Mouse (Mus musculus) embryonic facial prominence, embryonic 14.5 days (tissue): ENCODE results near the gene Hist1h1d. TPM values are rescaled to one million over a fixed set of nuclear protein-coding genes. Genes with fewer than 3 reads are reported as not detected.

Experiments used
- ATAC-seq: fragments of 200-750 bp; cut with Nextera tagmentation; 2 replicates; pipeline ENCODE4 v1.8.0; 2017; ENCODE audit warnings: low read depth, moderate number of reproducible peaks, moderate TSS enrichment
- DNase-seq: peaks from one replicate; pipeline ENCODE4 v3.0.0-alpha.2; 2015; ENCODE audit warnings: low spot score
- H3K27ac ChIP-seq: fragments of 300-500 bp; sonication (generic); replicated peaks from 2 replicates; pipeline ENCODE4 v1.5.1; 2014; ENCODE audit warnings: low read depth, mild to moderate bottlenecking, low read length, moderate library complexity
- H3K27me3 ChIP-seq: fragments of 300-500 bp; sonication (generic); replicated peaks from 2 replicates; pipeline ENCODE4 v1.6.1; 2014; ENCODE audit warnings: low read length; ENCODE audit not compliant: control insufficient read depth, insufficient read depth
- H3K36me3 ChIP-seq: fragments of 300-500 bp; sonication (generic); 2 replicates; pipeline ENCODE4 v1.6.1; 2014; ENCODE audit warnings: low read length, mixed read lengths; ENCODE audit not compliant: control insufficient read depth, insufficient read depth
- H3K4me1 ChIP-seq: fragments of 300-500 bp; sonication (generic); 2 replicates; pipeline ENCODE4 v1.6.1; 2014; ENCODE audit warnings: antibody characterized with exemption, low read length; ENCODE audit not compliant: control insufficient read depth, insufficient read depth
- H3K4me2 ChIP-seq: fragments of 300-500 bp; sonication (generic); 2 replicates; pipeline ENCODE4 v1.6.1; 2014; ENCODE audit warnings: low read depth, mild to moderate bottlenecking, low read length, moderate library complexity, mixed read lengths
- H3K4me3 ChIP-seq: fragments of 300-500 bp; sonication (generic); 2 replicates; pipeline ENCODE4 v1.5.1; 2014; ENCODE audit warnings: low read depth, mild to moderate bottlenecking, low read length
- H3K9ac ChIP-seq: fragments of 300-500 bp; sonication (generic); 2 replicates; pipeline ENCODE4 v1.6.1; 2014; ENCODE audit warnings: low read depth, mild to moderate bottlenecking, low read length, moderate library complexity, mixed read lengths
- H3K9me3 ChIP-seq: fragments of 300-500 bp; sonication (generic); 2 replicates; pipeline ENCODE4 v1.6.1; 2016; ENCODE audit warnings: low read length; ENCODE audit not compliant: control insufficient read depth
- WGBS: fragments of 180-500 bp; shearing (Covaris S2); extraction: QIAGEN DNeasy Blood & Tissue Kit; methylation state at CpG from one replicate; pipeline ENCODE4 v1.1.7; 2014; 5-methylcytosine and 5-hydroxymethylcytosine counted together
- polyA plus RNA-seq: library from polyadenylated mRNA; unstranded; fragments of >200 nt; fragmentation: Nextera tagmentation; extraction: Ambion mirVana; gene quantifications from 2 replicates; pipeline ENCODE4 v1.2.1, GENCODE M21; 2014

Gene Hist1h1d
- polyA plus RNA-seq, 1 experiment from 2014 or later, result 0.60 TPM

DNA sequence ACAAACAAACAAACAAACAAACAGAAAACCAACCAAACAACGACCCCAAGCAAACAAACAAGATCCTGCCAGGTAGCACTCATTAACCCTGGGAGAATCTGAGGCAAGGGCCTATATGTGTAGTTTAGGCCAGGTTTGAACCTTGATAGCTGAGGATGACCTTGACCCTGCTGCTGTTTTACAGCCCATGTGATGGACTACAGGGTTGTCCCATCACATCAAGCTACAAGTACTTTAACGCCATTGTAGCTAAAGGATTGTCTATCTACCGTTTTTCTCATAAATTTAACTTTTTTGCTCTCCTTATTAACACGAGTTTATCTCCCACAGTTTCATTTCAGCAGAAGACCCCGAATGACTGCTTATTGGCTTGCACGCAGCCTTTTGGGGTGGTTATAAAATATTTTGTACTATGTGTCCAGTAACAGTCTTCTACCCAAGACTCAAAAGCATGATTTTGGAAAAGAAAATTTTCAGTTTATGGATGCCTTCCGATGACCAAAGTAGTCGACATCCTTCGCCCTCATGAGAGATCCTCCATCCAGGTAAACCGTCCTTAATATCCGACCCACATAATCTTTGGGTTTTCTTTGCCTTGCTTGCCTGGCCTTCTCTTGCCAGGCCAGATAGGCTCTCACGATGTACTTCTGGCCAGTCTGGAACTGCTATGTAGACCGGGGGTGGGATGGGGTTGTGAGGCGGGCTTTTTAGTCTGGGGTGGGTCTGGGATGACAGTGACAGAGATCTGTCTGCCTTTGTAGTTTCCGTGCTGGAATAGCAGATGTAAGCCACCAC, 37.0 kb upstream of the Hist1h1d start:
- no peak for ATAC-seq
- peak overlapping the region; percentile 59 for H3K4me2 ChIP-seq
- no peaks in the 10 kb centered on the region for H3K4me1 ChIP-seq
- H3K27ac ChIP-seq, result no peak overlapping the region
- 50% methylated on average over 15 of the region's 15 CpGs for WGBS
- H3K9me3 ChIP-seq, result no peaks in the 10 kb centered on the region
- H3K27me3 ChIP-seq, result no peaks in the 10 kb centered on the region
- H3K9ac ChIP-seq, result peak overlapping the region; percentile 48; the same call in 1 of the 2 replicates
- no peak for DNase-seq
- H3K4me3 ChIP-seq, result peak overlapping the region; percentile 59
- H3K36me3 ChIP-seq, result no peaks in the 10 kb centered on the region

DNA sequence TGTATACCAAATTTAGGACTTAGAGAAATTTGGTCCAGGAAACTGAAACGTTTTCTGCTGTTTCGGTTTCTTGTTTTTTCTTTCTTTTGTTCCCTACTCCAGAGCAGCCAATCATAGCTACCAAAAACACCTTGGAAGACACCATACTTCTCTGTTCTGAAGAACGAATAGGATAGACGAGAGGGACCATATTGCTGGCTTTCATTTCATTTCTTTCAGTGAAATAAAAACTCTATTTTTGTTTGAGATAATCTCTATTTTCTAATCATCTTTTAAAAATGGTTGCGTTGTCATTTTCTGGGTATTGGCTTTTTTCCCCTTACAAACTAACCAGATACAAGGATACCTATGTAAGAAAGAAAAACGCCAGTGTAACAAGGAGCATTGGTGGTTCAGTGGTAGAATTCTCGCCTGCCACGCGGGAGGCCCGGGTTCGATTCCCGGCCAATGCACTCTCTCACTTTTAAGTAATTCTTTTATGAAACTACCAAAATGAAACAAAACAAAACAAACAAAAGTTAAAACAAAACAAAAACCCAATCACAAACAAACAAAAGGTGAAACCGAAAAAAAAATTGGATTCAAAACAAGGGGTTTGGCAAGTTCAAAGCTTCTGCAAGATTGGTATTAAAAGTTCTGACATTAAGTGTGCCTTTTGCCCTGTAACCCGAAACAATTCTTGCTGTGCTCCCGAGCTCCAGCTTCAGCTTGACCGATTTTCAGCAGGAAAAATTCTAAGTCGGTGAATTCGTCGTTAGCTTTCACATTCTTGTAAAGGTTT, 36.0 kb upstream of the Hist1h1d start:
- H3K27me3 ChIP-seq, result no peaks in the 10 kb centered on the region
- ATAC-seq (peak; percentile 72), DNase-seq (peak; percentile 79)
- no peaks in the 10 kb centered on the region for H3K4me1 ChIP-seq
- H3K4me3 ChIP-seq, result peak overlapping the region; percentile 59
- H3K36me3 ChIP-seq, result no peaks in the 10 kb centered on the region
- peak overlapping the region; percentile 95 for H3K4me2 ChIP-seq
- no peaks in the 10 kb centered on the region for H3K9me3 ChIP-seq
- peak overlapping the region; percentile 81 for H3K27ac ChIP-seq
- peak overlapping the region; percentile 62 for H3K9ac ChIP-seq
- WGBS, result under 1% methylated on average over 19 of the region's 19 CpGs

DNA sequence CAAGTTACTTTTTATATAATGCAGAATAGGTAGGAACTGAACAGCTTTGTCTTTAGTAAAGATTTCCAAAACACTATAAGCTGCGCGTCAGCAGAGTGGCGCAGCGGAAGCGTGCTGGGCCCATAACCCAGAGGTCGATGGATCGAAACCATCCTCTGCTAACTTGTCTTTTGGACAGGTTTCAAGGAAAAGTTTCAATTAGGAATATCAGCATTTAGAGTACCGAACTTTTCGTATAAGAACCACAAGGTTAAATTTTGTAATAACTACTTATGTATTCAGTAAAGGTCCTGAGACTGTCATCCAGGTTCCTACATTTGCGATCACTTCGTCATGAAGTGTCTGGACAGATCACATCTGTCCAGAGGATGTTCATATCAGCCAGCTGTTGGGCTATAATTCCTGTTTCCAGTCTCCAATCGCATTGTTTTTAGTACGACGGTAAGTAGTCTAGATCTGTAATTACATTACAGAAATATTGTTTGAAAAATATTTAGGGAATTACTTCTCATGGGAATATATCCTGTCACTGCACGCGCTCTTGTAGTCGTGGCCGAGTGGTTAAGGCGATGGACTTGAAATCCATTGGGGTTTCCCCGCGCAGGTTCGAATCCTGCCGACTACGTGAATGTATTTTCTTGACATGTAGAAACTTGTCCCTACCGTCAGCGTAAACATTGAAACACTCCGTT, 35.3 kb upstream of the Hist1h1d start:
- H3K9ac ChIP-seq, result peak overlapping the region; percentile 62
- H3K27ac ChIP-seq, result peak overlapping the region; percentile 81
- H3K4me1 ChIP-seq, result no peaks in the 10 kb centered on the region
- ATAC-seq (peak; percentile 91), DNase-seq (peak; percentile 89)
- H3K4me2 ChIP-seq, result peak overlapping the region; percentile 95
- whole genome bisulfite sequencing, result under 1% methylated on average over 27 of the region's 27 CpGs
- H3K27me3 ChIP-seq, result no peaks in the 10 kb centered on the region
- no peaks in the 10 kb centered on the region for H3K9me3 ChIP-seq
- no peaks in the 10 kb centered on the region for H3K36me3 ChIP-seq
- peak overlapping the region; percentile 59 for H3K4me3 ChIP-seq

DNA sequence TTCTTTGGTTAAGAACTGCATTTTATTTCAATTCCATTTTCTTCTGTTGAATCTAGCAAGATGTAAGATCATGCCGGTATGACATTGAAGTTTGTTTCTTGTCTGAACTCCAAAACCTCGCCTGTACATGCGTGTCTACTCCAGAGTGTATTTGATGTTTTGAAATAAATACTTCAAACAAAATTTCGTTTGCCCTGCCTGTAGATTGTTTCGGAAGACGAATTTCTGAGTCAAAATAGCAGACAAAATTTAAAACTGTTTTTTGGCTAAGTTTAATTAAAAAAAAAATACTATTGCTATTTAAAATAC, 34.8 kb upstream of the Hist1h1d start:
- no peak for ATAC-seq
- Histone ChIP-seq H3K27ac (no peak overlapping the region), H3K4me3 (peak overlapping the region; percentile 59)

GRCm38 (mm10) chr13:23518885-23519284, 34.2 kb upstream of the Hist1h1d start:
- H3K27ac ChIP-seq, result peak overlapping the region; percentile 77
- no peaks in the 10 kb centered on the region for H3K36me3 ChIP-seq
- peak overlapping the region; percentile 95 for H3K4me2 ChIP-seq
- DNase-seq, result peak; percentile 89
- H3K9ac ChIP-seq, result peak overlapping the region; percentile 37; the same call in 1 of the 2 replicates
- 0 out of 2 replicates have a peak, but pooled peaks have one; percentile 32 for ATAC-seq
- H3K27me3 ChIP-seq, result no peaks in the 10 kb centered on the region
- no peaks in the 10 kb centered on the region for H3K9me3 ChIP-seq
- under 1% methylated on average over 6 of the region's 6 CpGs for WGBS
- no peaks in the 10 kb centered on the region for H3K4me1 ChIP-seq
- peak overlapping the region; percentile 59 for H3K4me3 ChIP-seq

More for the DNA sequence above, 34.8 kb upstream of the Hist1h1d start:
- WGBS, result under 1% methylated on average over 6 of the region's 6 CpGs
- H3K9me3 ChIP-seq, result no peaks in the 10 kb centered on the region
- no peaks in the 10 kb centered on the region for H3K27me3 ChIP-seq
- no peak overlapping the region for H3K9ac ChIP-seq
- H3K4me1 ChIP-seq, result no peaks in the 10 kb centered on the region
- no peak for DNase-seq
- H3K4me2 ChIP-seq, result peak overlapping the region; percentile 95
- H3K36me3 ChIP-seq, result no peaks in the 10 kb centered on the region

- Histone ChIP-seq H3K4me3 (peak overlapping the region; percentile 59), H3K4me2 (peak overlapping the region; percentile 95), H3K36me3 (no peaks in the 10 kb centered on the region), H3K27me3 (no peaks in the 10 kb centered on the region), H3K9me3 (no peaks in the 10 kb centered on the region), H3K4me1 (no peaks in the 10 kb centered on the region), H3K9ac (peak overlapping the region; percentile 37; the same call in 1 of the 2 replicates), H3K27ac (peak overlapping the region; percentile 77)
- DNase-seq (peak; percentile 89), ATAC-seq (peak; percentile 63)
- under 1% methylated on average over 10 of the region's 10 CpGs for WGBS
Measured at GRCm38 (mm10) chr13:23519416-23519815, 33.6 kb upstream of the Hist1h1d start.

DNA sequence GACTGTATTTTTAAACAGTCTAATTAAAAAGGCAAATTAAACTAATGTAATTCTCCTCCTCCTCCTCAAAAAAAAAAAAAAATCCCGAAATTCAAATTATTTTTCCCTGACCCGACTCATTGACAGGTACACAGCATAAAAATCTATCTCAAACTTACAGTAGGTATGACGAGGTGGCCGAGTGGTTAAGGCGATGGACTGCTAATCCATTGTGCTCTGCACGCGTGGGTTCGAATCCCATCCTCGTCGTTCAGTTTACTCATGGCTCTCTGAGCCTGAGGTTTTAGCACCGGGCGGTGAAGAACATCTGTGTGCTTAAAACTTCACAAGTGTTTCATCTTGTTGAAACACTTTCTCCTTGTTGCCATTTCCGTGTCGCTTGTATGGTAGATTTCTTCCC, 31.4 kb upstream of the Hist1h1d start:
- no peaks in the 10 kb centered on the region for H3K4me1 ChIP-seq
- H3K27ac ChIP-seq, result no peak overlapping the region
- H3K36me3 ChIP-seq, result no peaks in the 10 kb centered on the region
- ATAC-seq (no peak), DNase-seq (peak; percentile 85)
- no peaks in the 10 kb centered on the region for H3K27me3 ChIP-seq
- H3K9ac ChIP-seq, result no peak overlapping the region
- WGBS, result under 1% methylated on average over 14 of the region's 14 CpGs
- H3K4me3 ChIP-seq, result peak overlapping the region; percentile 18
- no peaks in the 10 kb centered on the region for H3K9me3 ChIP-seq
- peak overlapping the region; percentile 44 for H3K4me2 ChIP-seq

DNA sequence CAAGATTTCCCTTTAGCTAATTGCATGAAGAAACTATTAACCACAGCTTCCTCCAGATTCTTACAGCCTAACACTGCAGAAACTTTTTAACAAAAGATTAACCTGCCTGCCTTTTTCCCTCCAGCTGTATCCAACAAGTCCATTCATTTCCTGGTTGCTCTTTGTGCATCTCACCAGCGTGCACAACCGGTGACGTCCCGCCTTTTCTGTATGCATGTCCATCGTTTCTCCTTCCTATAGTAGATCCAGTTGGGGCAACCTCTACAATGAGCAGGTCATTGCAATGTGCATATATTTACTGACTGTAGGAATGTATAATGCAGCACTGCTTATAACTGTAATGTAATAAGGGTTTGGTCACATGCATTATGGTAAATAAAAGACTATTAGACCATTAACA, 29.1 kb upstream of the Hist1h1d start:
- H3K4me1 ChIP-seq, result peaks cover 5% of the 10 kb centered on the region; the same call in 1 of the 2 replicates
- no peak overlapping the region for H3K4me2 ChIP-seq
- 55% methylated on average over 5 of the region's 5 CpGs for WGBS
- H3K9me3 ChIP-seq, result no peaks in the 10 kb centered on the region
- no peaks in the 10 kb centered on the region for H3K27me3 ChIP-seq
- H3K9ac ChIP-seq, result no peak overlapping the region
- DNase-seq, result no peak
- no peak overlapping the region for H3K27ac ChIP-seq
- no peak overlapping the region for H3K4me3 ChIP-seq
- no peaks in the 10 kb centered on the region for H3K36me3 ChIP-seq
- no peak for ATAC-seq
